Mouse (Mus musculus) adrenal gland (tissue): ENCODE measurements at regions not wholly inside any gene's neighbourhood (a gene's known extent, or its start where the extent isn't known, plus 50 kb on each side); places are given as distances from the start of the nearest gene placed in this dataset.

Experiments used
- intact Hi-C: fragments of 180-260 bp; cut with DNase I; formaldehyde crosslinking; loops from one replicate; pipeline ENCODE4 v1.15.1; 2025

GRCm38 (mm10) chr12:106186501-106186900 is 176.5 kb downstream of the Vrk1 start:
- intact Hi-C loops, result no loop called here

- intact Hi-C loops, result no loop called here
Measured at GRCm38 (mm10) chr12:106191771-106192170, 181.7 kb downstream of the Vrk1 start.

GRCm38 (mm10) chr12:106199302-106199701 is 189.3 kb downstream of the Vrk1 start:
- intact Hi-C loops, result no loop called here

- intact Hi-C loops, result no loop called here
Measured at GRCm38 (mm10) chr12:106203526-106203925, 193.5 kb downstream of the Vrk1 start.

- intact Hi-C loops, result no loop called here
Measured at GRCm38 (mm10) chr12:106210959-106211358, 200.9 kb downstream of the Vrk1 start.

GRCm38 (mm10) chr12:106211488-106211887 is 201.5 kb downstream of the Vrk1 start:
- intact Hi-C loops, result no loop called here

GRCm38 (mm10) chr12:106212397-106212796 is 202.4 kb downstream of the Vrk1 start:
- intact Hi-C loops, result no loop called here

GRCm38 (mm10) chr12:106220071-106220470 is 210.0 kb downstream of the Vrk1 start:
- intact Hi-C loops, result no loop called here

- intact Hi-C loops, result no loop called here
Measured at GRCm38 (mm10) chr12:106226276-106226675, 216.2 kb downstream of the Vrk1 start.

- intact Hi-C loops, result no loop called here
Measured at GRCm38 (mm10) chr12:106226776-106227562, 216.9 kb downstream of the Vrk1 start.

- intact Hi-C loops, result no loop called here
Measured at GRCm38 (mm10) chr12:106227563-106227840, 217.5 kb downstream of the Vrk1 start.

- intact Hi-C loops, result no loop called here
Measured at GRCm38 (mm10) chr12:106245178-106245840, 235.3 kb downstream of the Vrk1 start.

GRCm38 (mm10) chr12:106273591-106273990 is 263.6 kb downstream of the Vrk1 start:
- intact Hi-C loops, result no loop called here

- intact Hi-C loops, result no loop called here
Measured at GRCm38 (mm10) chr12:106277886-106278285, 267.9 kb downstream of the Vrk1 start.

- intact Hi-C loops, result no loop called here
Measured at GRCm38 (mm10) chr12:106282491-106283106, 272.6 kb downstream of the Vrk1 start.

- intact Hi-C loops, result no loop called here
Measured at GRCm38 (mm10) chr12:106284814-106285213, 274.8 kb downstream of the Vrk1 start.

- intact Hi-C loops, result no loop called here
Measured at GRCm38 (mm10) chr12:106288791-106289515, 278.9 kb downstream of the Vrk1 start.

- intact Hi-C loops, result no loop called here
Measured at GRCm38 (mm10) chr12:106291476-106292046, 281.5 kb downstream of the Vrk1 start.

GRCm38 (mm10) chr12:106293117-106293516 is 283.1 kb downstream of the Vrk1 start:
- intact Hi-C loops, result no loop called here

- intact Hi-C loops, result no loop called here
Measured at GRCm38 (mm10) chr12:106295596-106295995, 285.6 kb downstream of the Vrk1 start.

GRCm38 (mm10) chr12:106302617-106303016 is 292.6 kb downstream of the Vrk1 start:
- intact Hi-C loops, result no loop called here
